Mouse (Mus musculus) limb, embryonic 11.5 days (tissue): ENCODE data around the gene Mybph. TPM values are rescaled to one million over a fixed set of nuclear protein-coding genes. Genes with fewer than 3 reads are reported as not detected.

ENCODE experiments used
- ATAC-seq: fragments of 200-750 bp; cut with Nextera tagmentation; 2 replicates; pipeline ENCODE4 v1.8.0; 2017; ENCODE audit warnings: low read depth; ENCODE audit not compliant: insufficient number of reproducible peaks, low FRiP score, low TSS enrichment
- DNase-seq: peaks from one replicate; pipeline ENCODE4 v3.0.0-alpha.2; 2015; ENCODE audit warnings: low spot score
- H3K27ac ChIP-seq: fragments of 300-500 bp; sonication (generic); replicated peaks from 2 replicates; pipeline ENCODE4 v1.5.1; 2014; ENCODE audit warnings: low read depth, mild to moderate bottlenecking, low read length
- H3K27me3 ChIP-seq: fragments of 300-500 bp; sonication (generic); 2 replicates; pipeline ENCODE4 v1.6.1; 2014; ENCODE audit warnings: mild to moderate bottlenecking, low read length, mixed read lengths; ENCODE audit not compliant: control insufficient read depth, insufficient read depth
- H3K36me3 ChIP-seq: fragments of 300-500 bp; sonication (generic); 2 replicates; pipeline ENCODE4 v1.6.1; 2014; ENCODE audit warnings: mild to moderate bottlenecking, low read length, moderate library complexity, mixed read lengths; ENCODE audit not compliant: control insufficient read depth, insufficient read depth
- H3K4me1 ChIP-seq: fragments of 300-500 bp; sonication (generic); 2 replicates; pipeline ENCODE4 v1.6.1; 2014; ENCODE audit warnings: low read length, mixed read lengths; ENCODE audit not compliant: control insufficient read depth, insufficient read depth
- H3K4me2 ChIP-seq: fragments of 300-500 bp; sonication (generic); 2 replicates; pipeline ENCODE4 v1.6.1; 2014; ENCODE audit warnings: low read depth, mild to moderate bottlenecking, moderate library complexity; ENCODE audit not compliant: severe bottlenecking
- H3K4me3 ChIP-seq: fragments of 300-500 bp; sonication (generic); 2 replicates; pipeline ENCODE4 v1.5.1; 2014; ENCODE audit warnings: low read depth, low read length
- H3K9ac ChIP-seq: fragments of 300-500 bp; sonication (generic); 2 replicates; pipeline ENCODE4 v1.6.1; 2014; ENCODE audit warnings: mild to moderate bottlenecking, low read length
- H3K9me3 ChIP-seq: fragments of 300-500 bp; sonication (generic); 2 replicates; pipeline ENCODE4 v1.6.1; 2016; ENCODE audit warnings: low read length; ENCODE audit not compliant: control insufficient read depth
- WGBS: fragments of 180-500 bp; shearing (Covaris S2); extraction: QIAGEN DNeasy Blood & Tissue Kit; methylation state at CpG from one replicate; pipeline ENCODE4 v1.1.7; 2014; 5-methylcytosine and 5-hydroxymethylcytosine counted together
- polyA plus RNA-seq: library from polyadenylated mRNA; unstranded; fragments of >200 nt; fragmentation: Nextera tagmentation; extraction: Ambion mirVana; gene quantifications from 2 replicates; pipeline ENCODE4 v1.2.1, GENCODE M21; 2014

Mybph gene
- polyA plus RNA-seq, 1 experiment from 2014 or later, result 4.8 TPM

DNA sequence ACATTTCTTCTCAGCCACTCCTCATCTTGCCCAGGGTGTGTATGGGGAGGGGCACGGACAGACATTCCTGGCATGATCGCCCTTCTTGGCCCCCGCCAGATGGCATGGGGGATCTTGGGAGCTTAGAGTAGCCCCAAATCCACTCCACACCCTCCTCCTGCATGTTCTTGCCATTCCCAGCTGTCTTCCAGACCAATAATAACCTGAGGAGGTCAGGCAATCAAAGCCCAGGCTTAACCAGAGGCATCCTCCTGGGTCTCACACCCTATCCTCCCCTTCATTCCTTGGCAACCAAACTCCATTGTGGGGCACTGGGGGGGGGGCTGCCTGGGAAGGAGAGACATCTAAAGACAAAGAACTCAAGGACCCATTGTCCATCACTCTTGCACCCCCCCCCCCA lies 32.8 kb upstream of the Mybph start:
- Histone ChIP-seq H3K4me2 (no peak overlapping the region), H3K4me3 (no peak overlapping the region), H3K36me3 (no peaks in the 10 kb centered on the region), H3K27me3 (0 out of 2 replicates have a peak, but pooled peaks cover 2% of the 10 kb centered on the region), H3K9me3 (no peaks in the 10 kb centered on the region), H3K4me1 (no peaks in the 10 kb centered on the region), H3K27ac (no peak overlapping the region), H3K9ac (no peak overlapping the region)
- WGBS, result 84% methylated on average over 3 of the region's 3 CpGs
- DNase-seq (no peak), ATAC-seq (no peak)

DNA sequence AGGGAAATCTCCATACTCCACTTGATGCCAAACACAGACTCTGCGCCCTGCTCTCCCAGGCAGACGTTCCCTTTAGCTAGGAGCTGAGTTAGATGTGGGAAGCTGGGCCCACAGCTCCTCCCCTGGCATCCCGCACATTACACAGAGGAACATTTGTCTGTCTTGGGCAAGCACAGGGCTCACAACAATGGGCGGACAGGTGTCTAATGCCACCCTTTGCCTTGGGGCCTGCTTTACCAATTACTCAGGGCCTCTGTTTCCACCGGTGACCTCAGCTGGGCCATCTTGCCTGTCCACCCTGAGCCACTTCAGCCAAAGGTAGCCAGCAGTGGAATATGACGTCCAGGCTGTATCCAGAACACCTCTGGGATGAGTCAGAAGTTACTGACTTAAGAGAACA lies 31.8 kb upstream of the Mybph start:
- H3K4me1 ChIP-seq, result no peaks in the 10 kb centered on the region
- 87% methylated on average over 6 of the region's 6 CpGs for WGBS
- H3K36me3 ChIP-seq, result no peaks in the 10 kb centered on the region
- no peak for ATAC-seq
- no peak overlapping the region for H3K27ac ChIP-seq
- no peak overlapping the region for H3K9ac ChIP-seq
- no peak overlapping the region for H3K4me2 ChIP-seq
- DNase-seq, result no peak
- H3K4me3 ChIP-seq, result no peak overlapping the region
- 0 out of 2 replicates have a peak, but pooled peaks cover 2% of the 10 kb centered on the region for H3K27me3 ChIP-seq
- H3K9me3 ChIP-seq, result no peaks in the 10 kb centered on the region

DNA sequence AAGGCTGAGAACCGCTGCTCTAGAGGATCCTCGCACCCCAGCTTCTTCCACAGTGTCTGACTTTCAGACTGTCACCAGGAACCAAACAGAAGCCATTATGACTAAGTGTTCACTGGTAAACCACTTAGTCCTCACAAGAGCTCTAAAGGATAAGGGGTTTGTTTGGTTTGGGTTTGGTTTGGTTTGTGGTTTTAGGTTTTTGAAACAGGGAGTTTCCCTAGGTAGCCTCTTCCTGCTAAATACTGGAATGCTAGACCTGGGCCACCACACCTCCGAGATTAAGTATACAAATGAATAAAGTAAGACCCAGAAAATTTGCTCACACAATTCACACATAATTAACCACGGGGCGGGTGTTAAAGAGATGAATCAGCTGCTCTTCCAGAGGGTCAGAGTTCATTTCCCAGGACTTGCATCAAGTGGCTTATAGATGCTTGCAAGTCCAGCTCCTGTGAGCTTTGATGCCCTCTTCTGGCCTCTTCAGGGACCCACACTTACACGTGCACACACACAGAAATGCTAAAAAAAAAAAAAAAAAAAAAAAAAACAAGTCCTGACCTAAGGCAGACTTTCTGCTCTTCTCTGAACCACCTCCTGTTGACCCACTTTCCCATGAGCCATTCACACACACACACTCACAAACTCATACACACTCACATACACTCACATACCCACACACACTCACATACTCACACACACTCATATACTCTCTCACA lies 30.6 kb upstream of the Mybph start:
- H3K4me2 ChIP-seq, result no peak overlapping the region
- no peak overlapping the region for H3K4me3 ChIP-seq
- no peak overlapping the region for H3K27ac ChIP-seq
- ATAC-seq, result no peak
- H3K9ac ChIP-seq, result no peak overlapping the region
- no peaks in the 10 kb centered on the region for H3K4me1 ChIP-seq
- no peaks in the 10 kb centered on the region for H3K9me3 ChIP-seq
- DNase-seq, result no peak
- H3K27me3 ChIP-seq, result 0 out of 2 replicates have a peak, but pooled peaks cover 2% of the 10 kb centered on the region
- H3K36me3 ChIP-seq, result no peaks in the 10 kb centered on the region
- 84% methylated on average over 6 of the region's 6 CpGs for WGBS

DNA sequence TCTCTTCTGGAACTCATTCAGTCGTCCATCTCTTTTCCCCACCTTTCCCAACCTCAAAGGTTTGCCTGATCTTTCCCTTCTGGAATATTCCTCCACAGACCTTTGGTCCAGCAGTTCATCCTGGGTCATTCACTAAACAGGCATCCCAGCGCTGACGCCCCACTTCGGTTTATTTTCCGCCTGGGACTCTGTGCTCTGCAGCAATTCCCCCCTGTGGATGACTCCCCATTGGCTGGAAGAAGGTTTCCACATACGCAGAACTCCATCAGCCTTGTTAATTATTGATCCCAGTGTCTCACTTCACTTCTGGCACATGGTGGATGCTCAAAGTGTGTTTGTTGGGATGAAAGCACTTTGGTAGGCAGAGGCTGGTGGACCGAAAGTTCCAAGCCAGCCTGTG lies 29.8 kb upstream of the Mybph start:
- ATAC-seq (no peak), DNase-seq (no peak)
- Histone ChIP-seq H3K9ac (no peak overlapping the region), H3K4me2 (no peak overlapping the region), H3K27me3 (0 out of 2 replicates have a peak, but pooled peaks cover 2% of the 10 kb centered on the region), H3K36me3 (no peaks in the 10 kb centered on the region), H3K9me3 (no peaks in the 10 kb centered on the region), H3K27ac (no peak overlapping the region), H3K4me3 (no peak overlapping the region), H3K4me1 (no peaks in the 10 kb centered on the region)
- WGBS, result 91% methylated on average over 7 of the region's 7 CpGs

DNA sequence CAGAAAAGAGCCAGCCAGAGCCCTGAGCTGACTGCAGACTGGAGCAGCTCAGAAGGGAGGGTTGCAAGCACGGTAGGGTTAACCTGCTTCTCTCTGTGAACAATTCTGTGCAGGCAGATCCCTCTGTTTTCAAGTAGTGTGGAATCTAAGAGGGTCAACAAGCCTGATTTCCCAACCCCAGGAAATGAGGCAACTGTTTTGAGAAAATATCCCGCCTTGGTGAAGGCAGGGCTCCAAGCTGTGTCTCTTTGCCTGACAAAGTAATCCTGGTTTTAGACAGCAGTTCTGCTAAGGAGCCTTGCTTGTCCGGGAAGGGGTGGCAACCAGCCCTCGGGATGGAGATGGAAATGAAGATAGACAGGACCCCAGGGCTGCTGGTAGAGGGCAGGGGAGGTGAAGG lies 28.8 kb upstream of the Mybph start:
- Histone ChIP-seq H3K36me3 (no peaks in the 10 kb centered on the region), H3K27ac (no peak overlapping the region), H3K9ac (no peak overlapping the region), H3K9me3 (no peaks in the 10 kb centered on the region), H3K4me1 (no peaks in the 10 kb centered on the region), H3K4me3 (no peak overlapping the region), H3K4me2 (no peak overlapping the region), H3K27me3 (0 out of 2 replicates have a peak, but pooled peaks cover 2% of the 10 kb centered on the region)
- no peak for DNase-seq
- WGBS, result 79% methylated on average over 4 of the region's 4 CpGs
- ATAC-seq, result no peak

DNA sequence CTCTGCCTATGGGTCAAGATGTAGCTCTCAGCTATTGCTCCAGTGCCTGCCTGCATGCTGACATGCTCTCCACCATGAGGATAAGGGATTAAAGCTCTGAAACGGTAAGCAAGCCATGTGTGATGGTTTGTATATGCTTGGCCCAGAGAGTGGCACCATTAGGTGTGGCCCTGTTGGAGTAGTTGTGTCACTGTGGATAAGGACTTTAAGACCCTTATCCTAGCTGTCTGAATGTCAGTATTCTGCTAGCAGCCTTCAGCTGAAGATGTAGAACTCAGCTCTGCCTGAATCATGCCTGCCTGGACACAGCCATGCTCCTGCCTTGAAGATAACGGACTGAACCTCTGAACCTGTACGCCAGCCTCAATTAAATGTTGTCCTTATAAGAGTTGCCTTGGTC lies 26.7 kb upstream of the Mybph start:
- DNase-seq (no peak), ATAC-seq (no peak)
- no peak overlapping the region for H3K4me3 ChIP-seq
- no peak overlapping the region for H3K27ac ChIP-seq
- no peaks in the 10 kb centered on the region for H3K27me3 ChIP-seq
- no peak overlapping the region for H3K9ac ChIP-seq
- H3K9me3 ChIP-seq, result no peaks in the 10 kb centered on the region
- 86% methylated on average over 3 of the region's 3 CpGs for WGBS
- H3K36me3 ChIP-seq, result no peaks in the 10 kb centered on the region
- no peak overlapping the region for H3K4me2 ChIP-seq
- no peaks in the 10 kb centered on the region for H3K4me1 ChIP-seq

DNA sequence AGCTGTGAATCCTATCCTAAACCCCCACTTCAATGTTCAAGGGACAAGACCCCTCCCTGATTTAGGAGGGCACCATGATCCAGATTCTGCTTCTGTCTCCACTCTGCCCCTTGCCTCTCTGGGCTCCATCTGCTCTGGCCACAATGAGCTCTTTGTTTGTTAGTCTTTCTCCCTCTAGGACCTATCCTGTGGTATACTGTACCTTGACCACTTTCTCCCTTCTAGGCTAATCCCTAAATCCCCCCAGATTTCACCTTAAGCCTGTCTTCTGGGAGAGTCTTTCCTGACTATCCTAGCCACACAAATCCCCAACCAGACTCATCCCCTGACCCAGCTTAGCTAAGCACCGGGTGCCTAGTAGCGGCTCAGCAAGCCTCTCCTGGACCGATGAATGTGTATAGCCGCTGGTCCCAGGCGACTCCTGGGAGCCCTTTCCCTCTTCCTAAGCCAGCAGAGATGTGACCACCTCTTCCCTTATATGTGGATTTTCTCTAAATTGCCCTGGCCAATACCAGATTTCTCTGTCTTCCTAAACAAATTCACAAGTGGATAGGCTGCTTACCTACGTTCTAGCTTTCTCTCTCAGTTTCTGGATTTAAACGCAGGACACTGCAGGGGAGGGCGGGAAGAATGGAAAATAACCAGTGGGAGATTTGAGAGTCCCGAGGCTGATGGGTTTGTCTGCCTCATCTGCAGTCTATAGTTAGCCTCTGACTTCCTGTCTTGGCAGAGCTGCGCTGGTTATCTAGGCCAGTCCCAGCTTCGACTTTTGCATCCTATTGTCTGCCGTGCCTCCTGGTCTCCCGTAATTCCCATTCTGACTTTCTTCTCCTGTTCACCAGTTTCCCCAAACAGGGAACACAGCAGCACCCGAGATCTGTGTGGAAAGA lies 25.6 kb upstream of the Mybph start:
- Histone ChIP-seq H3K36me3 (no peaks in the 10 kb centered on the region), H3K27ac (no peak overlapping the region), H3K27me3 (no peaks in the 10 kb centered on the region), H3K9ac (no peak overlapping the region), H3K9me3 (no peaks in the 10 kb centered on the region), H3K4me2 (no peak overlapping the region), H3K4me1 (no peaks in the 10 kb centered on the region), H3K4me3 (no peak overlapping the region)
- ATAC-seq (no peak), DNase-seq (no peak)
- 74% methylated on average over 14 of the region's 14 CpGs for WGBS

DNA sequence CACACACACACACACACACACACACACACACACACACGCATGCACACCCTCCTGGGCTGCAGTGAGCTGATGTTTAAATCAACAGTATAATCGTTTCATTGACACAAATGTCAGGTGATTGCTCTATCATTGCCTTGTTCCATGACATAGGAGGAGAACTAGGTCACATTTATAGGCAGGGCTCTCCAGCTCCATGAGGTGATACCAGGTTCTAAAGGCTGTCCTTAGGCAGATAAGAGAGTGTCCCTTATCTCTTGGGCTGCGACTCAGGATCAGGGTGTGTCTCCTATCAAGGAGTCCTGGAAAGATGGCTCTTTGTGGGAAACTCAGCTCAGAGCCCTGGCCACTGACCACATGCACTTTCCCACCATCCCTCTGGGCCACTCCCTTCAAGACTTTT lies 24.7 kb upstream of the Mybph start:
- WGBS, result 80% methylated on average over 3 of the region's 3 CpGs

More for the DNA sequence above, 24.7 kb upstream of the Mybph start:
- Histone ChIP-seq H3K4me2 (no peak overlapping the region), H3K9me3 (no peaks in the 10 kb centered on the region), H3K27me3 (no peaks in the 10 kb centered on the region), H3K9ac (no peak overlapping the region), H3K27ac (no peak overlapping the region), H3K4me1 (no peaks in the 10 kb centered on the region), H3K4me3 (no peak overlapping the region), H3K36me3 (no peaks in the 10 kb centered on the region)
- no peak for ATAC-seq
- no peak for DNase-seq
